Mouse (Mus musculus): ENCODE measurements at regions not wholly inside any gene's neighbourhood (a gene's known extent, or its start where the extent isn't known, plus 50 kb on each side); places are given as distances from the start of the nearest gene placed in this dataset.

DNA sequence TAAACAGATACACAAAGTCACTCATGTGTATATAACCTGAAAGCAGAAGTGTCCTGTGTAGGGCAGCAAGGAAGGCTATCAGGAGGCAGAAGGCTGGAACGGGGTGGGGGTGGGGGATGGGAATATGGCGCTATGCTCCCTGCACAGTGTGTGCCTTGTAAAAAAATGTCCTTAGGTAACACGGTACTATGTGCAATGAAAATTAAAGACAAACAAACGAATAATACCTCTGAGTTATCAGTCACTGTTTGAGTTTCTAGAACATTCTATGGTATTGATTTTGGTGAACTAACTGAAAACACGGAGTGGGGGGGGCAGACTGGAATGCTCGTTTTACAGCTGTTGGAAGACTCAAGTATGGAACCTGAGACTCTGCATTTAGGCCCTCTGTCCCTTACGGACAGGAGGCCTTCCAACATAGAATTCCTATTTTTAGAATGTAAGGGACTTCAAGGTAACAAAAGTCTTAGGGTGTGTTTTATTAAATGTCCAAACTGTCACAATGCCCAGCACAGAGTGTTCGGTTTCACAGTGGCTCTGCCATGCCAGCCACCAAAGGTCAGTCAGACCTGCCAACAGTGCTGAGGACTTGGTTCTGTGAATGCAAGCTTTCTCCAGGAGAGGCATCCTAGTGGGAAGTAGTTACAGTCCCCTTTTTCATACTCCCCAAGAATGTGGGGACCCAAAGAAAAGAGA is 240.6 kb downstream of the Ano6 start:
- H3K9ac ChIP-seq (ENCODE audit: low read length) = no peak overlapping the region
- WGBS = 83% methylated on average over 8 of the region's 8 CpGs
- ATAC-seq (ENCODE audit: insufficient read depth, low FRiP score, low TSS enrichment) (no peak), DNase-seq (ENCODE audit: low spot score) (no peak)
- no peak overlapping the region for H3K4me3 ChIP-seq (ENCODE audit: low read depth, low read length)
- no peak overlapping the region for H3K4me2 ChIP-seq (ENCODE audit: low read depth)
- H3K4me1 ChIP-seq (ENCODE audit: control insufficient read depth, insufficient read depth, low read length) = no peaks in the 10 kb centered on the region
- no peaks in the 10 kb centered on the region for H3K9me3 ChIP-seq (ENCODE audit: control insufficient read depth, low read length)
- H3K36me3 ChIP-seq (ENCODE audit: control insufficient read depth, insufficient read depth, low read length) = no peaks in the 10 kb centered on the region
- H3K27me3 ChIP-seq (ENCODE audit: control insufficient read depth, insufficient read depth, low read length) = no peaks in the 10 kb centered on the region
- no peak overlapping the region for H3K27ac ChIP-seq (ENCODE audit: low read depth, low read length)

GRCm38 (mm10) chr15:96035273-96035672 is 244.6 kb downstream of the Ano6 start:
- no peaks in the 10 kb centered on the region for H3K4me1 ChIP-seq (ENCODE audit: control insufficient read depth, insufficient read depth, low read length)
- no peak overlapping the region for H3K4me2 ChIP-seq (ENCODE audit: low read depth)
- no peaks in the 10 kb centered on the region for H3K9me3 ChIP-seq (ENCODE audit: control insufficient read depth, low read length)
- no peak overlapping the region for H3K27ac ChIP-seq (ENCODE audit: low read depth, low read length)
- H3K9ac ChIP-seq (ENCODE audit: low read length) = no peak overlapping the region
- no peak overlapping the region for H3K4me3 ChIP-seq (ENCODE audit: low read depth, low read length)
- no peaks in the 10 kb centered on the region for H3K36me3 ChIP-seq (ENCODE audit: control insufficient read depth, insufficient read depth, low read length)
- ATAC-seq (ENCODE audit: insufficient read depth, low FRiP score, low TSS enrichment) (no peak), DNase-seq (ENCODE audit: low spot score) (no peak)
- 84% methylated on average over 12 of the region's 12 CpGs for WGBS
- H3K27me3 ChIP-seq (ENCODE audit: control insufficient read depth, insufficient read depth, low read length) = no peaks in the 10 kb centered on the region

GRCm38 (mm10) chr15:96045561-96045960 is 241.8 kb upstream of the Arid2 start:
- DNase-seq (ENCODE audit: low spot score) (no peak), ATAC-seq (ENCODE audit: insufficient read depth, low FRiP score, low TSS enrichment) (no peak)
- WGBS = 86% methylated on average over 3 of the region's 3 CpGs
- H3K9me3 ChIP-seq (ENCODE audit: control insufficient read depth, low read length) = no peaks in the 10 kb centered on the region
- no peak overlapping the region for H3K4me3 ChIP-seq (ENCODE audit: low read depth, low read length)
- no peak overlapping the region for H3K9ac ChIP-seq (ENCODE audit: low read length)
- H3K36me3 ChIP-seq (ENCODE audit: control insufficient read depth, insufficient read depth, low read length) = no peaks in the 10 kb centered on the region
- H3K4me2 ChIP-seq (ENCODE audit: low read depth) = no peak overlapping the region
- no peak overlapping the region for H3K27ac ChIP-seq (ENCODE audit: low read depth, low read length)
- no peaks in the 10 kb centered on the region for H3K27me3 ChIP-seq (ENCODE audit: control insufficient read depth, insufficient read depth, low read length)
- H3K4me1 ChIP-seq (ENCODE audit: control insufficient read depth, insufficient read depth, low read length) = no peaks in the 10 kb centered on the region

DNA sequence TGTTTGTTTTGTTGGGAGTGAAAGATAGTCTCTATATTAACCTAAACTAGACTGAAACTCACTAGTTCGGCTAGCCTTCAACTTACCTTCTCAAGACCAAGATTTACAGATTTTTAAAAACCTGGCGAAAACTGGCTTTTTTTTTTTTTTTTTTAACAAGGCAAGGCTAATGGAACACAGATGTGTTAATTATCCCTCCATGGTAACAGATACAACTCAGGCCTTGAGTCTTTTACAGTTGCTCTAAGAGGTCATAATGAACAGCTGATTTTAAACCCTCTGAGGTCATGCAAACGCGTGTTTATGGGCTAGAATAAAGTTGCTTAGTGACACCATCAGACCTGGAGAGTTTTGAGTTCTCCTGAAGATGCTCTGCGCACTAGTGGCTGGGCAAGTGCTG is 240.7 kb upstream of the Arid2 start:
- no peak overlapping the region for H3K4me2 ChIP-seq (ENCODE audit: low read depth)
- DNase-seq (ENCODE audit: low spot score) (no peak), ATAC-seq (ENCODE audit: insufficient read depth, low FRiP score, low TSS enrichment) (no peak)
- H3K27me3 ChIP-seq (ENCODE audit: control insufficient read depth, insufficient read depth, low read length) = no peaks in the 10 kb centered on the region
- no peak overlapping the region for H3K4me3 ChIP-seq (ENCODE audit: low read depth, low read length)
- no peaks in the 10 kb centered on the region for H3K9me3 ChIP-seq (ENCODE audit: control insufficient read depth, low read length)
- H3K36me3 ChIP-seq (ENCODE audit: control insufficient read depth, insufficient read depth, low read length) = no peaks in the 10 kb centered on the region
- WGBS = 73% methylated on average over 5 of the region's 5 CpGs
- H3K9ac ChIP-seq (ENCODE audit: low read length) = no peak overlapping the region
- H3K4me1 ChIP-seq (ENCODE audit: control insufficient read depth, insufficient read depth, low read length) = no peaks in the 10 kb centered on the region
- no peak overlapping the region for H3K27ac ChIP-seq (ENCODE audit: low read depth, low read length)

- WGBS = 86% methylated on average over 4 of the region's 4 CpGs
- H3K9ac ChIP-seq (ENCODE audit: low read length) = no peak overlapping the region
- ATAC-seq (ENCODE audit: insufficient read depth, low FRiP score, low TSS enrichment) (no peak), DNase-seq (ENCODE audit: low spot score) (no peak)
- no peak overlapping the region for H3K27ac ChIP-seq (ENCODE audit: low read depth, low read length)
- no peaks in the 10 kb centered on the region for H3K9me3 ChIP-seq (ENCODE audit: control insufficient read depth, low read length)
- H3K4me2 ChIP-seq (ENCODE audit: low read depth) = no peak overlapping the region
- no peaks in the 10 kb centered on the region for H3K4me1 ChIP-seq (ENCODE audit: control insufficient read depth, insufficient read depth, low read length)
- H3K4me3 ChIP-seq (ENCODE audit: low read depth, low read length) = no peak overlapping the region
- H3K27me3 ChIP-seq (ENCODE audit: control insufficient read depth, insufficient read depth, low read length) = no peaks in the 10 kb centered on the region
- H3K36me3 ChIP-seq (ENCODE audit: control insufficient read depth, insufficient read depth, low read length) = no peaks in the 10 kb centered on the region
Measured at GRCm38 (mm10) chr15:96050416-96050815, 236.9 kb upstream of the Arid2 start.

DNA sequence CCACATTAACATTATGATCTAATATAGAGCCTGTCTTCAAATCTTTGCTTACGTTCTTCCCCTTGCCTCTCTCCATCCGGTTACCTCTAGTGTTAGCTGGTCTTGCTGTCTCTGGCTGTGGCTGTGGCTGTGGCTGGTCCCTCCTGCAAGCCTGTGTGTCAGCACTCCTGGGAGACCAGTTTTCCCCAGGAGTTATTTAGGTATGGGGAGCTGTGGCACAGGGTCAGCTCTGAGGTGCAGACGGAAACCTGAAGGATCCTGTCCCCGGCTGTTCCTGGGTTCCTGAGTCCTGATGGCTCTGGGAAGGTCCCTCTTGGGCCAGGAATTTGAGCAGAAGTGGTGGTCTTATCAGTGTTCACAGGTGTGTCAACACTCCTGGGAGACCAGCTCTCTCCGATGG is 234.7 kb upstream of the Arid2 start:
- H3K27ac ChIP-seq (ENCODE audit: low read depth, low read length) = no peak overlapping the region
- H3K36me3 ChIP-seq (ENCODE audit: control insufficient read depth, insufficient read depth, low read length) = no peaks in the 10 kb centered on the region
- no peaks in the 10 kb centered on the region for H3K9me3 ChIP-seq (ENCODE audit: control insufficient read depth, low read length)
- no peak overlapping the region for H3K4me3 ChIP-seq (ENCODE audit: low read depth, low read length)
- no peak overlapping the region for H3K9ac ChIP-seq (ENCODE audit: low read length)
- DNase-seq (ENCODE audit: low spot score) (no peak), ATAC-seq (ENCODE audit: insufficient read depth, low FRiP score, low TSS enrichment) (no peak)
- 92% methylated on average over 5 of the region's 5 CpGs for WGBS
- no peaks in the 10 kb centered on the region for H3K4me1 ChIP-seq (ENCODE audit: control insufficient read depth, insufficient read depth, low read length)
- H3K27me3 ChIP-seq (ENCODE audit: control insufficient read depth, insufficient read depth, low read length) = no peaks in the 10 kb centered on the region
- H3K4me2 ChIP-seq (ENCODE audit: low read depth) = no peak overlapping the region

DNA sequence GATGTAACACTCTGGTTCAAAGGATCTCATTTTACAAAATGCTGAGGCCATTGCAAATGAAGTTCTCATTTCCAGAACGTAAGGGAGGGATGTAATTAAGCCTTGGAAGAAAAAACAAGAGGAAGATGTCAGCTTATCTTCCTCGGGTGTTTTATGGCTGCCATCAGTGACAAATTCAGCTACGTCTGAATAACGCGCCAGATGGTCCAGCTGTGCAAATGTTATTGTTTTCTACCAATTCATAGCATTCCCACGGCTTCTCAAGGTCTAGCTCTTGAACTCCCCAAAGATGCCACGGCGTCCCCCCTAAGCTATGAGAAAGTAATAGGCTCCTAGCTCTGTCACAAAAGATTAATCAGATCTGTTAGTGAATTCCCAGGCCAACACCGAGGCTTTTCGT is 232.0 kb upstream of the Arid2 start:
- Histone ChIP-seq H3K27ac (ENCODE audit: low read depth, low read length) (no peak overlapping the region), H3K36me3 (ENCODE audit: control insufficient read depth, insufficient read depth, low read length) (no peaks in the 10 kb centered on the region), H3K9ac (ENCODE audit: low read length) (no peak overlapping the region), H3K4me2 (ENCODE audit: low read depth) (no peak overlapping the region), H3K27me3 (ENCODE audit: control insufficient read depth, insufficient read depth, low read length) (no peaks in the 10 kb centered on the region), H3K4me3 (ENCODE audit: low read depth, low read length) (no peak overlapping the region), H3K9me3 (ENCODE audit: control insufficient read depth, low read length) (no peaks in the 10 kb centered on the region), H3K4me1 (ENCODE audit: control insufficient read depth, insufficient read depth, low read length) (no peaks in the 10 kb centered on the region)
- DNase-seq (ENCODE audit: low spot score) (no peak), ATAC-seq (ENCODE audit: insufficient read depth, low FRiP score, low TSS enrichment) (no peak)
- WGBS = 36% methylated on average over 10 of the region's 10 CpGs

DNA sequence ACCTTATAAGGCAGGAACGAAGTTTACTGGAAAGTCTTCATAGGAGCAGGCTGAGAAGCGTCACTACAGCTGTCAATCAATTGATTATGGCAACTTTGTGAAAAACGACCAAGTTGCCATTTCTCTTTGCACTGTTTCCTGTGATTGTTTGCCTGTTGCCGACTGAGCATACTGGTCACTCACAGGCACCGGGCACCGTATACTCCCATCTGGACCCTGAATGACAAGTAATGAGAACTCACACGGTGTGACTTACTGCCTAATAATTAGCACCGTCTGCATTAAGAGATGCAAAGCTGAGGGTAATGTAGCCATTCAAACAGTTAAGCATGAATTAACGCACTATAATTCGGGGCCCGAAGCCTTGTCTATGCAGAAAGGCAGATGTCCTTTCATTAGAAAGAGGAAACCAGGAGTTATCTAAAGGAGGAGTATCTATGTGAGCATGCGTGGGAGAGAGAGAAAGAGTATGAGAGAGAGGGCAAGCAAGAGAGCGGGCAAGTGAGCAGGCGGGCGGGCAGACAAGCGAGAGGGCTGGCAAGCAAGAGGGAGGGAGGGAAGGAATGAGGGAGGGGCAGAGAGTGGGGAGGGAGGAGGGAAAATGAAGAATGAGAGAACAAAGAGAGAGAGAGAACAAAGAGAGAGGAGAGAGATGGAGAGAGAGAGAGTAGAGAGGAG is 231.4 kb upstream of the Arid2 start:
- Histone ChIP-seq H3K4me3 (ENCODE audit: low read depth, low read length) (no peak overlapping the region), H3K36me3 (ENCODE audit: control insufficient read depth, insufficient read depth, low read length) (no peaks in the 10 kb centered on the region), H3K27ac (ENCODE audit: low read depth, low read length) (no peak overlapping the region), H3K27me3 (ENCODE audit: control insufficient read depth, insufficient read depth, low read length) (no peaks in the 10 kb centered on the region), H3K4me1 (ENCODE audit: control insufficient read depth, insufficient read depth, low read length) (no peaks in the 10 kb centered on the region), H3K9ac (ENCODE audit: low read length) (no peak overlapping the region), H3K9me3 (ENCODE audit: control insufficient read depth, low read length) (no peaks in the 10 kb centered on the region), H3K4me2 (ENCODE audit: low read depth) (no peak overlapping the region)
- DNase-seq (ENCODE audit: low spot score) (no peak), ATAC-seq (ENCODE audit: insufficient read depth, low FRiP score, low TSS enrichment) (no peak)
- 58% methylated on average over 16 of the region's 16 CpGs for WGBS

GRCm38 (mm10) chr15:96059623-96060022 is 227.7 kb upstream of the Arid2 start:
- H3K4me3 ChIP-seq (ENCODE audit: low read depth, low read length) = no peak overlapping the region
- no peaks in the 10 kb centered on the region for H3K4me1 ChIP-seq (ENCODE audit: control insufficient read depth, insufficient read depth, low read length)
- H3K4me2 ChIP-seq (ENCODE audit: low read depth) = no peak overlapping the region
- no peaks in the 10 kb centered on the region for H3K9me3 ChIP-seq (ENCODE audit: control insufficient read depth, low read length)
- no peak overlapping the region for H3K27ac ChIP-seq (ENCODE audit: low read depth, low read length)
- H3K36me3 ChIP-seq (ENCODE audit: control insufficient read depth, insufficient read depth, low read length) = no peaks in the 10 kb centered on the region
- no peaks in the 10 kb centered on the region for H3K27me3 ChIP-seq (ENCODE audit: control insufficient read depth, insufficient read depth, low read length)
- no peak overlapping the region for H3K9ac ChIP-seq (ENCODE audit: low read length)
- DNase-seq (ENCODE audit: low spot score) = no peak
- ATAC-seq (ENCODE audit: insufficient read depth, low FRiP score, low TSS enrichment) = no peak
- 82% methylated on average over 3 of the region's 3 CpGs for WGBS

All from neural tube, embryonic 11.5 days (tissue).